Mouse (Mus musculus): ENCODE data around the gene Hist2h3c1. TPM values are rescaled to one million over a fixed set of nuclear protein-coding genes. Genes with fewer than 3 reads are reported as not detected.

Gene Hist2h3c1
- polyA plus RNA-seq (2015; fragmentation: Illumina TruSeq; extraction: RNeasy Lipid Tissue Mini Kit (QIAGEN cat#74804); ENCODE audit: low read depth, low replicate concordance), result not detected

GRCm38 (mm10) chr3:96246427-96246856 lies at the start of gene Hist2h3c1:
Hist2h3c1 (plus strand) TSS chr3:96246685.

GRCm38 (mm10) chr3:96219661-96220130 lies 26.8 kb upstream of the Hist2h3c1 start, which contains the start of the genes Bola1 and Hist2h2ab:
Bola1 (minus strand) TSS chr3:96219709.
Hist2h2ab (plus strand) TSS chr3:96219865.

GRCm38 (mm10) chr3:96220765-96221639 lies 25.5 kb upstream of the Hist2h3c1 start, which contains the start of the genes Hist2h2ac and Hist2h2be:
Hist2h2ac (minus strand) TSS chr3:96220880.
Hist2h2be (plus strand) TSS chr3:96221119.

GRCm38 (mm10) chr3:96238954-96239793 lies 7.3 kb upstream of the Hist2h3c1 start, which contains the start of gene Hist2h3c2:
Hist2h3c2 (minus strand) TSS chr3:96239127.

GRCm38 (mm10) chr3:96239949-96240798 lies 6.3 kb upstream of the Hist2h3c1 start, which contains the start of gene Hist2h2aa2:
Hist2h2aa2 (minus strand) TSS chr3:96240276.

GRCm38 (mm10) chr3:96245003-96245886 lies 1.2 kb upstream of the Hist2h3c1 start, which contains the start of gene Hist2h2aa1:
Hist2h2aa1 (plus strand) TSS chr3:96245497.

GRCm38 (mm10) chr3:96262979-96263550 lies 16.6 kb downstream of the Hist2h3c1 start, which contains the start of gene Hist2h4:
Hist2h4 (minus strand) TSS chr3:96263311.

GRCm38 (mm10) chr3:96268051-96268775 lies 21.7 kb downstream of the Hist2h3c1 start, which contains the start of gene Hist2h3b:
Hist2h3b (plus strand) TSS chr3:96268654.

GRCm38 (mm10) chr3:96269511-96270474 lies 23.3 kb downstream of the Hist2h3c1 start, which contains the start of gene Hist2h2bb:
Hist2h2bb (plus strand) TSS chr3:96269752.

GRCm38 (mm10) chr3:96293787-96294186 lies 47.3 kb downstream of the Hist2h3c1 start, which contains the start of gene Fcgr1:
Fcgr1 (minus strand) TSS chr3:96293969.

Other genes starting within 250 kb of the Hist2h3c1 start
- 46.0 TPM for gene Vps45, start 188.2 kb upstream of the Hist2h3c1 start, polyA plus RNA-seq (2015; fragmentation: Illumina TruSeq; extraction: RNeasy Lipid Tissue Mini Kit (QIAGEN cat#74804); ENCODE audit: low read depth, low replicate concordance)
- gene Otud7b, start 142.2 kb upstream of the Hist2h3c1 start, polyA plus RNA-seq (2015; fragmentation: Illumina TruSeq; extraction: RNeasy Lipid Tissue Mini Kit (QIAGEN cat#74804); ENCODE audit: low read depth, low replicate concordance), result 20.0 TPM
- gene Mtmr11, start 84.7 kb upstream of the Hist2h3c1 start, polyA plus RNA-seq (2015; fragmentation: Illumina TruSeq; extraction: RNeasy Lipid Tissue Mini Kit (QIAGEN cat#74804); ENCODE audit: low read depth, low replicate concordance), result 10.8 TPM
- gene Sf3b4, start 74.4 kb upstream of the Hist2h3c1 start, polyA plus RNA-seq (2015; fragmentation: Illumina TruSeq; extraction: RNeasy Lipid Tissue Mini Kit (QIAGEN cat#74804); ENCODE audit: low read depth, low replicate concordance), result 44.2 TPM
- gene Sv2a, start 65.5 kb upstream of the Hist2h3c1 start, polyA plus RNA-seq (2015; fragmentation: Illumina TruSeq; extraction: RNeasy Lipid Tissue Mini Kit (QIAGEN cat#74804); ENCODE audit: low read depth, low replicate concordance), result 293 TPM
- 30.9 TPM for gene Bola1, start 27.0 kb upstream of the Hist2h3c1 start, polyA plus RNA-seq (2015; fragmentation: Illumina TruSeq; extraction: RNeasy Lipid Tissue Mini Kit (QIAGEN cat#74804); ENCODE audit: low read depth, low replicate concordance)
- not detected for gene Hist2h2ab, start 26.8 kb upstream of the Hist2h3c1 start, polyA plus RNA-seq (2015; fragmentation: Illumina TruSeq; extraction: RNeasy Lipid Tissue Mini Kit (QIAGEN cat#74804); ENCODE audit: low read depth, low replicate concordance)
- gene Hist2h2ac, start 25.8 kb upstream of the Hist2h3c1 start, polyA plus RNA-seq (2015; fragmentation: Illumina TruSeq; extraction: RNeasy Lipid Tissue Mini Kit (QIAGEN cat#74804); ENCODE audit: low read depth, low replicate concordance), result not detected
- 7.2 TPM for gene Hist2h2be, start 25.6 kb upstream of the Hist2h3c1 start, polyA plus RNA-seq (2015; fragmentation: Illumina TruSeq; extraction: RNeasy Lipid Tissue Mini Kit (QIAGEN cat#74804); ENCODE audit: low read depth, low replicate concordance)
- 5.3 TPM for gene Hist2h3c2, start 7.6 kb upstream of the Hist2h3c1 start, polyA plus RNA-seq (2015; fragmentation: Illumina TruSeq; extraction: RNeasy Lipid Tissue Mini Kit (QIAGEN cat#74804); ENCODE audit: low read depth, low replicate concordance)
- gene Hist2h2aa2, start 6.4 kb upstream of the Hist2h3c1 start, polyA plus RNA-seq (2015; fragmentation: Illumina TruSeq; extraction: RNeasy Lipid Tissue Mini Kit (QIAGEN cat#74804); ENCODE audit: low read depth, low replicate concordance), result 79.4 TPM
- gene Hist2h2aa1, start 1.2 kb upstream of the Hist2h3c1 start, polyA plus RNA-seq (2015; fragmentation: Illumina TruSeq; extraction: RNeasy Lipid Tissue Mini Kit (QIAGEN cat#74804); ENCODE audit: low read depth, low replicate concordance), result not detected
- gene Hist2h4, start 16.6 kb downstream of the Hist2h3c1 start, polyA plus RNA-seq (2015; fragmentation: Illumina TruSeq; extraction: RNeasy Lipid Tissue Mini Kit (QIAGEN cat#74804); ENCODE audit: low read depth, low replicate concordance), result 1.3 TPM
- gene Hist2h3b, start 22.0 kb downstream of the Hist2h3c1 start, polyA plus RNA-seq (2015; fragmentation: Illumina TruSeq; extraction: RNeasy Lipid Tissue Mini Kit (QIAGEN cat#74804); ENCODE audit: low read depth, low replicate concordance), result not detected
- not detected for gene Hist2h2bb, start 23.1 kb downstream of the Hist2h3c1 start, polyA plus RNA-seq (2015; fragmentation: Illumina TruSeq; extraction: RNeasy Lipid Tissue Mini Kit (QIAGEN cat#74804); ENCODE audit: low read depth, low replicate concordance)
- gene Fcgr1, start 47.3 kb downstream of the Hist2h3c1 start, polyA plus RNA-seq (2015; fragmentation: Illumina TruSeq; extraction: RNeasy Lipid Tissue Mini Kit (QIAGEN cat#74804); ENCODE audit: low read depth, low replicate concordance), result 4.3 TPM
- gene BC107364, start 205.6 kb downstream of the Hist2h3c1 start, polyA plus RNA-seq (2015; fragmentation: Illumina TruSeq; extraction: RNeasy Lipid Tissue Mini Kit (QIAGEN cat#74804); ENCODE audit: low read depth, low replicate concordance), result not detected